Mouse (Mus musculus): ENCODE measurements at regions not wholly inside any gene's neighbourhood (a gene's known extent, or its start where the extent isn't known, plus 50 kb on each side); places are given as distances from the start of the nearest gene placed in this dataset.

DNA sequence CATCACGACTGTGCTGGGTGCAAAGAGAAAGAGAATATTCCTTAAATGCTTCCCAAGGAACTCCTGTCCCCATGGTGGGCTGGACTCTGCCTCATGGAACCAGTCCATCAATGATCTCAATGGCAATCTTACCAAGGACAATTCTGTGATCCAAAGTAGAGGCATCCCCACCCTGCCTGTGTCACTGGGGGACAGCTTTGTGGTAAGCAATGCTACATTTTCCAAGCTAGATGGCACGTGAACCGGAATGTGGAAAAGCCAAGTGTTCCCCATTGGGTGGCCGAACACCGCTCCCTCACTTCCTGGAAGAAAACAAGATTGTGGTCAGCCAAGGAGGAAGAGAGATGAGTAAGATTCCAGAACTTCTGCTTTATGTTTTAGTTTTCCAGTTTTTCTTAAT, 164.7 kb upstream of the Tmtc1 start:
- Histone ChIP-seq H3K79me2 (replicated peaks; ENCODE audit: control insufficient read depth, extremely low read depth, insufficient read depth, poor library complexity, severe bottlenecking) (no peaks in the 10 kb centered on the region), H3K27ac (ENCODE audit: insufficient read depth, low read depth) (no peak overlapping the region), H3K27me3 (replicated peaks) (no peaks in the 10 kb centered on the region), H3K9ac (ENCODE audit: insufficient read depth, low read depth) (no peak overlapping the region), H3K9me3 (replicated peaks; ENCODE audit: low read length) (no peaks in the 10 kb centered on the region), H3K4me2 (ENCODE audit: insufficient read depth, low read depth, poor library complexity, severe bottlenecking) (no peak overlapping the region), H3K4me3 (replicated peaks in 1 of 3; ENCODE audit: low read depth in 2 of 3, low read length in 2 of 3, poor library complexity in 1 of 3) (no peak overlapping the region), H3K4me1 (ENCODE audit: control insufficient read depth in 1 of 2, insufficient read depth in 2 of 2) (no peaks in the 10 kb centered on the region), H3K36me3 (replicated peaks in 1 of 2; ENCODE audit: control insufficient read depth in 1 of 2, insufficient read depth in 1 of 2, low read length in 1 of 2) (no peaks in the 10 kb centered on the region)
- no peak for TF ChIP-seq SIN3A (IDR thresholded peaks at IDR 0.05; ENCODE audit: low read length)
- no peak for TF ChIP-seq CHD2 (IDR thresholded peaks at IDR 0.05; ENCODE audit: low read length)
- no peak for TF ChIP-seq CTCF (conservative IDR thresholded peaks at IDR 0.05 in 1 of 2, IDR thresholded peaks at IDR 0.05 in 1 of 2; ENCODE audit: low read depth in 2 of 2, low read length in 2 of 2)
- in situ Hi-C loops (cut with MboI; ENCODE audit: low pct_ligation_motif_present, low pct_unique_long_range_greater_than_20kb, low sequenced_read_pairs): no loop called here
- DNase-seq (ENCODE audit: extremely low read depth): no peak
- dilution Hi-C loops (cut with MboI; ENCODE audit: extremely low pct_ligation_motif_present, extremely low pct_unique_long_range_greater_than_20kb, low sequenced_read_pairs): no loop called here

DNA sequence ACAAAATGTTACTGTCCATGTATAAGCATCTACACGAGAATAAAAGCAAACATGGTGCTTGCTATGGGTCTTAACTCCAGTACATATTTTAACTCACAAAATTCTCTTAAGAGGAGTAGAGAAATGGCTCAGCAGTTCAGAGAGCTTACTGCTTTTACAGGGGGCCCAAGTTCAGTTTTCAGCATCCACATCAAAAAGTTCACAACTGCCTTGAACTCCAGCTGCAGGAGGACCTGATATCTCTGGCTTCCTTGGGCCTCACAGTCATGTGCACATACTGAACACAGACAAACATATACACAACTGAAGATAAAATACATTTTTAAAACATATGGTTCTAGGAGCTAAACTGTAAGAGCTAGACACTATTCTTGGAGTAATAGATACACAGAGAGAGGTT, 161.0 kb upstream of the Tmtc1 start:
- Histone ChIP-seq H3K4me1 (ENCODE audit: control insufficient read depth in 1 of 2, insufficient read depth in 2 of 2) (no peaks in the 10 kb centered on the region), H3K79me2 (replicated peaks; ENCODE audit: control insufficient read depth, extremely low read depth, insufficient read depth, poor library complexity, severe bottlenecking) (no peaks in the 10 kb centered on the region)
- dilution Hi-C loops (cut with MboI; ENCODE audit: extremely low pct_ligation_motif_present, extremely low pct_unique_long_range_greater_than_20kb, low sequenced_read_pairs): no loop called here

DNA sequence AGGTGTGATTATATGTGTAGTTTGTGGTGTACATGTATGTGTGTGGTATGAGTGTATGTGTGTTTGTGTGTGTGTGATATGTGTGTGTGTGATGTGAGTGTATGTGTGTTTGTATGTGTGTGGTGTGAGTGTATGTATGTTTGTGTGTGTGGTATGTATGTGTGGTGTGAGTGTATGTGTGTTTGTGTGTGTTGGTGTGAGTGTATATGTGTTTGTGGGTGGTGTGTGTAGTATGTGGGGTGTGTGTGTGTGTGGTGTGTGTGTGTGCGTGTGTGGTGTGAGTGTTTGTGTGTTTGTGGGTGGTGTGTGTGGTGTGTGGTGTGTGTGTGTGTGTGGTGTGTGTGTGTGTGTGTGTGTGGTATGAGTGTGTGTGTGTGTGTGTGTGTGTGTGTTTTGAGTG, 160.6 kb upstream of the Tmtc1 start:
- Histone ChIP-seq H3K27me3 (replicated peaks) (no peaks in the 10 kb centered on the region), H3K36me3 (replicated peaks in 1 of 2; ENCODE audit: control insufficient read depth in 1 of 2, insufficient read depth in 1 of 2, low read length in 1 of 2) (no peaks in the 10 kb centered on the region), H3K4me1 (ENCODE audit: control insufficient read depth in 1 of 2, insufficient read depth in 2 of 2) (no peaks in the 10 kb centered on the region), H3K27ac (ENCODE audit: insufficient read depth, low read depth) (no peak overlapping the region), H3K9ac (ENCODE audit: insufficient read depth, low read depth) (no peak overlapping the region), H3K4me2 (ENCODE audit: insufficient read depth, low read depth, poor library complexity, severe bottlenecking) (no peak overlapping the region), H3K9me3 (replicated peaks; ENCODE audit: low read length) (no peaks in the 10 kb centered on the region), H3K79me2 (replicated peaks; ENCODE audit: control insufficient read depth, extremely low read depth, insufficient read depth, poor library complexity, severe bottlenecking) (no peaks in the 10 kb centered on the region), H3K4me3 (replicated peaks in 1 of 3; ENCODE audit: low read depth in 2 of 3, low read length in 2 of 3, poor library complexity in 1 of 3) (no peak overlapping the region)
- no peak for TF ChIP-seq MYC (IDR thresholded peaks at IDR 0.05; ENCODE audit: low read depth, low read length)
- no peak for TF ChIP-seq CHD1 (IDR thresholded peaks at IDR 0.05; ENCODE audit: low read depth, low read length)
- TF ChIP-seq ZNF384 (IDR thresholded peaks at IDR 0.05; ENCODE audit: low read depth, low read length): no peak
- no peak for TF ChIP-seq MEF2A (IDR thresholded peaks at IDR 0.05; ENCODE audit: borderline replicate concordance, low read depth, low read length)
- no peak for TF ChIP-seq TCF12 (IDR thresholded peaks at IDR 0.05; ENCODE audit: low read depth, low read length)
- no peak for TF ChIP-seq ZMIZ1 (IDR thresholded peaks at IDR 0.05; ENCODE audit: low read depth, low read length)
- no peak for TF ChIP-seq E2F4 (IDR thresholded peaks at IDR 0.05; ENCODE audit: insufficient replicate concordance, low read depth, low read length)
- TF ChIP-seq POLR2A (IDR thresholded peaks at IDR 0.05; ENCODE audit: low read depth, low read length): no peak
- TF ChIP-seq CTCF (conservative IDR thresholded peaks at IDR 0.05 in 1 of 2, IDR thresholded peaks at IDR 0.05 in 1 of 2; ENCODE audit: low read depth in 2 of 2, low read length in 2 of 2): no peak
- TF ChIP-seq RCOR1 (conservative IDR thresholded peaks at IDR 0.05; ENCODE audit: low read depth, low read length): no peak
- no peak for TF ChIP-seq KAT2A (IDR thresholded peaks at IDR 0.05; ENCODE audit: insufficient replicate concordance, low read length)
- no peak for TF ChIP-seq MXI1 (IDR thresholded peaks at IDR 0.05; ENCODE audit: low read depth, low read length)
- no peak for TF ChIP-seq MAX (IDR thresholded peaks at IDR 0.05; ENCODE audit: low read length)
- TF ChIP-seq USF1 (IDR thresholded peaks at IDR 0.05; ENCODE audit: low read depth, low read length): no peak
- no peak for TF ChIP-seq SIN3A (IDR thresholded peaks at IDR 0.05; ENCODE audit: low read length)
- no peak for TF ChIP-seq ZC3H11A (IDR thresholded peaks at IDR 0.05; ENCODE audit: low read depth, low read length)
- TF ChIP-seq POLR2AphosphoS2 (IDR thresholded peaks at IDR 0.05; ENCODE audit: low read depth, low read length): no peak
- DNase-seq (ENCODE audit: extremely low read depth): no peak
- dilution Hi-C loops (cut with MboI; ENCODE audit: extremely low pct_ligation_motif_present, extremely low pct_unique_long_range_greater_than_20kb, low sequenced_read_pairs): no loop called here
- in situ Hi-C loops (cut with MboI; ENCODE audit: low pct_ligation_motif_present, low pct_unique_long_range_greater_than_20kb, low sequenced_read_pairs): no loop called here

More for the DNA sequence above, 161.0 kb upstream of the Tmtc1 start:
- Histone ChIP-seq H3K36me3 (replicated peaks in 1 of 2; ENCODE audit: control insufficient read depth in 1 of 2, insufficient read depth in 1 of 2, low read length in 1 of 2) (no peaks in the 10 kb centered on the region), H3K27me3 (replicated peaks) (no peaks in the 10 kb centered on the region), H3K9me3 (replicated peaks; ENCODE audit: low read length) (no peaks in the 10 kb centered on the region), H3K27ac (ENCODE audit: insufficient read depth, low read depth) (no peak overlapping the region), H3K4me3 (replicated peaks in 1 of 3; ENCODE audit: low read depth in 2 of 3, low read length in 2 of 3, poor library complexity in 1 of 3) (no peak overlapping the region), H3K9ac (ENCODE audit: insufficient read depth, low read depth) (no peak overlapping the region), H3K4me2 (ENCODE audit: insufficient read depth, low read depth, poor library complexity, severe bottlenecking) (no peak overlapping the region)
- in situ Hi-C loops (cut with MboI; ENCODE audit: low pct_ligation_motif_present, low pct_unique_long_range_greater_than_20kb, low sequenced_read_pairs): no loop called here
- TF ChIP-seq MYC (IDR thresholded peaks at IDR 0.05; ENCODE audit: low read depth, low read length): no peak
- TF ChIP-seq HCFC1 (IDR thresholded peaks at IDR 0.05; ENCODE audit: low read depth, low read length): no peak
- no peak for TF ChIP-seq SIN3A (IDR thresholded peaks at IDR 0.05; ENCODE audit: low read length)
- TF ChIP-seq ZC3H11A (IDR thresholded peaks at IDR 0.05; ENCODE audit: low read depth, low read length): no peak
- TF ChIP-seq ZNF384 (IDR thresholded peaks at IDR 0.05; ENCODE audit: low read depth, low read length): no peak
- TF ChIP-seq NELFE (IDR thresholded peaks at IDR 0.05; ENCODE audit: low read depth, low read length): no peak
- no peak for TF ChIP-seq MEF2A (IDR thresholded peaks at IDR 0.05; ENCODE audit: borderline replicate concordance, low read depth, low read length)
- TF ChIP-seq ELF1 (IDR thresholded peaks at IDR 0.05; ENCODE audit: low read depth, low read length): no peak
- TF ChIP-seq PAX5 (IDR thresholded peaks at IDR 0.05; ENCODE audit: low read length): no peak
- no peak for TF ChIP-seq EP300 (IDR thresholded peaks at IDR 0.05; ENCODE audit: low read length)
- no peak for TF ChIP-seq CHD2 (IDR thresholded peaks at IDR 0.05; ENCODE audit: low read length)
- no peak for TF ChIP-seq MAX (IDR thresholded peaks at IDR 0.05; ENCODE audit: low read length)
- no peak for TF ChIP-seq GABPA (IDR thresholded peaks at IDR 0.05; ENCODE audit: insufficient replicate concordance, low read depth, low read length)
- TF ChIP-seq USF1 (IDR thresholded peaks at IDR 0.05; ENCODE audit: low read depth, low read length): no peak
- TF ChIP-seq SMC3 (IDR thresholded peaks at IDR 0.05; ENCODE audit: low read depth, low read length): no peak
- TF ChIP-seq ETS1 (conservative IDR thresholded peaks at IDR 0.05; ENCODE audit: low read depth, low read length): no peak
- TF ChIP-seq E2F4 (IDR thresholded peaks at IDR 0.05; ENCODE audit: insufficient replicate concordance, low read depth, low read length): no peak
- TF ChIP-seq IRF4 (IDR thresholded peaks at IDR 0.05; ENCODE audit: low read depth, low read length): no peak
- no peak for TF ChIP-seq CTCF (conservative IDR thresholded peaks at IDR 0.05 in 1 of 2, IDR thresholded peaks at IDR 0.05 in 1 of 2; ENCODE audit: low read depth in 2 of 2, low read length in 2 of 2)
- no peak for DNase-seq (ENCODE audit: extremely low read depth)
